Mouse (Mus musculus) C2C12 (cell line): ENCODE measurements around the gene Cisd3.

Experiments used
- CEBPB ChIP-seq: IDR thresholded peaks from one replicate; pipeline ENCODE4 v1.6.1; 2011; ENCODE audit warnings: low read depth, mild to moderate bottlenecking, control low read depth, moderate library complexity
- CTCF ChIP-seq: IDR thresholded peaks from one replicate; pipeline ENCODE4 v1.5.1; 2011; ENCODE audit not compliant: control insufficient read depth, insufficient read depth, insufficient read length
- FOSL1 ChIP-seq: IDR thresholded peaks from one replicate; pipeline ENCODE4 v1.8.0; 2011; ENCODE audit warnings: mild to moderate bottlenecking, low read length; ENCODE audit not compliant: poor library complexity, insufficient read depth, severe bottlenecking
- MAX ChIP-seq: IDR thresholded peaks from one replicate; pipeline ENCODE4 v1.6.1; 2011; ENCODE audit warnings: mild to moderate bottlenecking, control low read depth
- MYOD1 ChIP-seq: IDR thresholded peaks from one replicate; pipeline ENCODE4 v1.6.1; 2011; ENCODE audit warnings: low read depth; ENCODE audit not compliant: control insufficient read depth, insufficient read length
- MYOG ChIP-seq: IDR thresholded peaks from one replicate; pipeline ENCODE4 v1.6.1; 2011; ENCODE audit not compliant: control insufficient read depth, insufficient read length; ENCODE audit errors: extremely low read depth
- USF1 ChIP-seq: IDR thresholded peaks from one replicate; pipeline ENCODE4 v1.6.1; 2011; ENCODE audit warnings: low read depth, mild to moderate bottlenecking, control low read depth, moderate library complexity

DNA sequence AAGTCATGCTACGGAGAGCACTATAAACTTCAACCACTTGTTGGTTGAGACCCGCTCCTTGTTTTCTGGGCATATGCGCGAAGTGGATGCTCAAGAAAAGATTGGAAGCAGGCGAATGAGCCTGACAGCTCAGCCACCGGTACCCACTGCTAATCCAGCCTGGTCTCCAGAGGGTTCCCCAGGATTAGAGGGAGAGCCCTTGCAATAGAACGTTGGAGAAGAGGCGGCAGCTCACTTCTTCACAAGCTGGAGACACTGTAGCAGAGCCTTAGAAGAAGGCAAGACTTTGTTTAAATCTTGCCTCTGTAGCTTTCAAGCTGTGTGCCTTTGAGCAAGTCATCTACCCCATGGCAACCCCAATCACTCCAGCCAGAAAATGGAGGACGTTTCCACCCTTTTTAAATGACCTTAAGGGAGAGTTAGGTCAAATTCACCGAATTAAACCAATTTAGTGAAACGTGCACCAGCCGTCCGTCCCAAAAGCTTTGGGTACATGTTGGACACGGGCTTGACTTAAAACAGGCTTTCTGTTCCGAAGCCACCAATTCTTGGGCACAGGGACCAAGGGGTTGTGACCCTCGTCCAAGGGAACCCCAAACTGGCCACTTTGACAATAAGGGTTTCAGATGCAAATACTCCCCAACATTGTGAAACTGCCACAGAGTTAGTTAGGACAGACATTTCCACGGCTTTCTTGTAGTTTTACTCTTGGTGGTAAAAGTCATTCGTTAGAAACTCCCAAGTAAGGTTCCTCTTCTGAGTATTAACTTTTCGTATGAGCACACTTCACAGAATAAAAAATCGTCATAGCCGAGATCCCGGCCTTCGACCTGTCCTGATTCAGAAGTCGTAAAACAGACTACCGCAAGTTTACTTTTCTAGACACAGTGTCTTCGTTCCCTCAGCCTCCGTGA lies 24.6 kb upstream of the Cisd3 start:
- TF ChIP-seq USF1, result no peak
- no peak for TF ChIP-seq CTCF
- TF ChIP-seq MAX, result no peak
- TF ChIP-seq CEBPB, result no peak
- no peak for TF ChIP-seq MYOD1
- no peak for TF ChIP-seq FOSL1
- TF ChIP-seq MYOG, result no peak
